Comparison of ENCODE assay signal across 13 mouse cellular contexts in the genomic region with DNA sequence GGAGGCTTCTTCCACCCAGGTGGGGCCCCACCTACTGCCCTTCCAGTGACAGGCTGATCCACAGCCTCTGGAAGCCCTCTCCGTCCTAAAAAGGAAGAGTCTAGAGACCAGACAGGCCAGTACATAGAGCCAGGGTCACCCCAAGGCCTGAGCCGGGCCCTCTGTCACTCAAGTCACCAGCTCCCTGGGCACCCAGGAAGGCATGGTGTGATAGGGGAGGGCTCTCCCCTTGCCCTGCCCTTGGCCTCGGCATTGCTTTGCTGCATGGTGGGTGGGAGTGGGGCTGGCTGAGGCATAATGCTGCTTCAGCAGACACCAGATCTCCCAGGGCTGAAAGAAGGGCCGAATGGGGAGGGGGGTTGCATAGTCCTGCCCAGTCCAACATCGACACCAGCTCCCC. TPM values are rescaled to one million over a fixed set of nuclear protein-coding genes. Genes with fewer than 3 reads are reported as not detected.
DNase-seq lines count a peak whose midpoint lies in the region; ATAC-seq lines count a peak whose summit lies in the region.
"Had no signal": no experiment of that assay in that cellular context is flagged by ENCODE, and none has a peak within 500 bp of the region (broad histone marks: within the 10 kb centered on the region; RNA-seq: fewer than 3 reads in every experiment).

No protein-coding gene starts in this region.

- no peak for ATAC-seq in kidney, embryonic 14.5 days (ENCODE audit: low FRiP score, low TSS enrichment)
- ATAC-seq in hindbrain, embryonic 13.5 days (ENCODE audit: low FRiP score): no peak
- no peak for ATAC-seq in CD4-positive, CD25-positive, alpha-beta regulatory T cell, adult 4 months
- ATAC-seq: Patski had no signal

- peaks cover 56% of the 10 kb centered on the region for H3K36me3 ChIP-seq in kidney, embryonic 14.5 days (ENCODE audit: control insufficient read depth, insufficient read depth, low read length)
- H3K36me3 ChIP-seq in hindbrain, embryonic 13.5 days: peaks cover 72% of the 10 kb centered on the region

- DNase-seq in cerebellum, postnatal 25 days: peak; percentile 8
- no peak for DNase-seq in cerebellum, postnatal 4 days (ENCODE audit: low spot score in 2 of 2)
- DNase-seq in kidney, adult 11 months: no peak
- peak; percentile 73 for DNase-seq in adrenal gland, adult 8-10 months
- DNase-seq in thymus, postnatal 0 days (ENCODE audit: low spot score): no peak
- DNase-seq: heart, postnatal 36 days; lung, adult 2 months; thymus, postnatal 36 days had no signal

- 74% methylated on average over 5 of the region's 5 CpGs for WGBS in kidney, embryonic 14.5 days
- WGBS in hindbrain, embryonic 13.5 days: 78% methylated on average over 5 of the region's 5 CpGs

- no peak overlapping the region for H3K4me2 ChIP-seq in kidney, embryonic 14.5 days (replicated peaks; ENCODE audit: low read depth, low read length)
- no peak overlapping the region for H3K4me2 ChIP-seq in hindbrain, embryonic 13.5 days
- H3K4me2 ChIP-seq: midbrain, embryonic 12.5 days had no signal

- no peak overlapping the region for H3K9ac ChIP-seq in kidney, embryonic 14.5 days (ENCODE audit: low read depth, low read length)
- H3K9ac ChIP-seq in hindbrain, embryonic 13.5 days: peak overlapping the region; percentile 46
- H3K9ac ChIP-seq: midbrain, embryonic 12.5 days had no signal

- H3K27ac ChIP-seq in kidney, embryonic 14.5 days (ENCODE audit: low read depth, low read length): peak overlapping the region; percentile 71; the same call in 1 of the 2 replicates
- peak overlapping the region; percentile 30; the same call in 1 of the 2 replicates for H3K27ac ChIP-seq in hindbrain, embryonic 13.5 days

- no peaks in the 10 kb centered on the region for H3K9me3 ChIP-seq in kidney, embryonic 14.5 days (ENCODE audit: control insufficient read depth, low read length)
- H3K9me3 ChIP-seq in hindbrain, embryonic 13.5 days: no peaks in the 10 kb centered on the region
- H3K9me3 ChIP-seq: midbrain, embryonic 12.5 days had no signal

- no peaks in the 10 kb centered on the region for H3K27me3 ChIP-seq in kidney, embryonic 14.5 days (ENCODE audit: control insufficient read depth, insufficient read depth, low read length)
- H3K27me3 ChIP-seq in hindbrain, embryonic 13.5 days: no peaks in the 10 kb centered on the region
- H3K27me3 ChIP-seq: midbrain, embryonic 12.5 days; Patski had no signal

- H3K4me1 ChIP-seq in kidney, embryonic 14.5 days (ENCODE audit: control insufficient read depth, insufficient read depth, low read length): peaks cover 39% of the 10 kb centered on the region
- H3K4me1 ChIP-seq in hindbrain, embryonic 13.5 days (replicated peaks): peaks cover 100% of the 10 kb centered on the region

- H3K4me3 ChIP-seq in kidney, embryonic 14.5 days (ENCODE audit: low read length): no peak overlapping the region
- H3K4me3 ChIP-seq in hindbrain, embryonic 13.5 days: no peak overlapping the region
- H3K4me3 ChIP-seq: midbrain, embryonic 12.5 days had no signal

RNA-seq across cellular contexts. Expression of gene Plxna1, which starts 8.3 kb away (rescaled TPM):
- 15.4 and 28.0 TPM in 2 replicates for polyA plus RNA-seq in kidney, embryonic 14.5 days (2014; fragmentation: Nextera tagmentation; extraction: Ambion mirVana)
- total RNA-seq in adrenal gland, adult 8-10 months (2022): 10 to 100 TPM; 65.9 to 85.2 (median 71.0) TPM
- 44.9 and 45.3 TPM in 2 replicates for polyA plus RNA-seq in hindbrain, embryonic 13.5 days (2015; fragmentation: Nextera tagmentation; extraction: Ambion mirVana)
- 9.8 and 11.1 TPM in 2 replicates for polyA plus RNA-seq in thymus, postnatal 0 days (2015; fragmentation: Nextera tagmentation; extraction: Ambion mirVana)
- 1 to 10 TPM in 1 of 2 experiments, under 1 TPM in 1; 0.90 to 1.8 TPM for polyA plus RNA-seq in CD4-positive, CD25-positive, alpha-beta regulatory T cell, adult 4 months (2017; shearing (Covaris generic))

Comparison
In these comparisons a context has a peak if more than half of its experiments do, and no peak if none do; other contexts are left out.
1. DNase-seq: peak in cerebellum, postnatal 25 days (2 of 2) and adrenal gland, adult 8-10 months (single experiment); none in cerebellum, postnatal 4 days (0 of 2), kidney, adult 11 months (single experiment) and thymus, postnatal 0 days (single experiment).